Mouse (Mus musculus) c-Kit-positive CD71-negative TER-119-negative erythroid progenitor cells, embryonic 14.5 days (primary cell): ENCODE results near the gene Zfp362.

ENCODE experiments used
- DNase-seq: peaks from one replicate; pipeline ENCODE4 v3.0.0-alpha.2; 2013; ENCODE audit warnings: low read depth

Zfp362 gene

DNA sequence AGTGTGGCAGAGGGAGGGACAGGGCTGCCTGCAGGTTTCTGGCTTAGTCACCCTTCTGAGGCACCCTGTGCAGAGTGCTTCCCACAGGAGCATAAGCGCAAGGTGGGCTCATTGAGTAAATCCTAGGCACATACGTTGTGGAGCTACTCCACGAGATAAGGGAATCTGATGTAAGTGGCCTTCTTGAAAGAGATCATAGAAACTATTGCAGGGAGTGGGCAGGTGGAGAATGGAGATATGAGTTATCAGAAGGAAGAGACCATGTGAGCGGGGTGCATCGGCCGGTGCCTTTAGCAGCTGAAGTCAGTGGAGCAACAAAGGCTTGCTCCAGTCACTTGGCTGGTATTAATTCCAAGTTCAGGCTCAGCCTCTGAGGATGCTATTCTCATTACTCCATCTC is 45.8 kb downstream of the Zfp362 start:
- no peak for DNase-seq

DNA sequence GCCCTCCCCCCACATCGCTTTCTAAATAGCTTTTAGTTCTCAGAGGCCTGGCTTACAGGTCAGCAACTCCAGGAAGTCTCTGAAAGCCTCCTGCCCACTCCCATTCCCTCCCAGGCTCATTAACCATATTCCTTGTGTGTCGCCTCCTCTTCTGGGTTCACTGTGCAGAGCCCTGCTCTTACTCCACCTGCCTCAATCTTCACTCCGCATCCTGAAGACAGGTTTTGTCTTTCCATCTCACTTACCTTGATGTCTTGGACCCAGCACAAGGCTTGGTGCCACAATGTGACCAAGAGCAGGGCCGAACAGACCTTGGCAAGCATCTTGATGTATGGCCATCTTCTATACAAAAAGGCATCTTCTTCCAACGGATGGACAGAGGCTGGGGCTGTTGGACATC is 46.6 kb downstream of the Zfp362 start:
- no peak for DNase-seq

DNA sequence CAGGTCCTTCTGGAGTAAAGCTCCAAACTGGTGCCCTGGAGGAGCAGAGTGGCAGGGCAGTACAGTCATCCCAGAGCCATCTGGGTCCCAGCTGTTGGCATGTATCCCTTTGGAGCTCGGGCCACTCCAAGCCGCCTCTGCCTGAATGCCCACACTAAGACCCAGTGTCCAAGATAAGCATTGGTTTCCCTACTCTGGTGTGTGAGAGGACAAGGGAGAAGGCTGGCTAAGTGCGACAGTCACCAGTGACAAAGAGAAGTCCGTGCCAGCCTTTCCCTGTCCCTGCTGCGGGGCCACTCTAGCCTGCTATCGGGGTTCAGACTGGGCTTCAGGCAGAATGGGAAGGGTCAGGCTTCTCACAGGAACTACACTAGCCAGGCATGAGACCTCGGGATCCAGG is 49.9 kb downstream of the Zfp362 start:
- no peak for DNase-seq

DNA sequence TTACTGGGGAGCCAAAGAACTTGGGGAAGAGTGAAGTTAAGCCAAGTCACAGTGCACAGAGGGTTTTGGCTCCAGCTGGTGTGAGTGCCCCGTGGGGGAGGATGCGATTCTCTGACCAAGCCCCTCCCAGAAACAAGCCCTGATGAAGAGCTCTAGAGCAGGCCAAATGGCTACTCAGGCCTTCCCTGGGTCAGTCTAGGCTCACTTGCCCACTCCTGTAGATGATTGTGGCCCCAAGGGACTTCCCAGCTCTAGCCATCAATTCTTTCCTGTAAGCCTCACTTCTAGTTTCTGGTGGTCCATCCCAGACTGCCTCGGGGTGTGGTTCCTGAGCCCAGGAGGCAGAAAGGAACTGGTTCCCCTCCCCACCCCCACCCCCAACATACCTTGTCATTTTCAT is 50.8 kb downstream of the Zfp362 start, which contains the start of gene A3galt2:
Gene A3galt2, plus strand, starts transcription at position 301 of the 400 bp plus-strand sequence.
- no peak for DNase-seq

DNA sequence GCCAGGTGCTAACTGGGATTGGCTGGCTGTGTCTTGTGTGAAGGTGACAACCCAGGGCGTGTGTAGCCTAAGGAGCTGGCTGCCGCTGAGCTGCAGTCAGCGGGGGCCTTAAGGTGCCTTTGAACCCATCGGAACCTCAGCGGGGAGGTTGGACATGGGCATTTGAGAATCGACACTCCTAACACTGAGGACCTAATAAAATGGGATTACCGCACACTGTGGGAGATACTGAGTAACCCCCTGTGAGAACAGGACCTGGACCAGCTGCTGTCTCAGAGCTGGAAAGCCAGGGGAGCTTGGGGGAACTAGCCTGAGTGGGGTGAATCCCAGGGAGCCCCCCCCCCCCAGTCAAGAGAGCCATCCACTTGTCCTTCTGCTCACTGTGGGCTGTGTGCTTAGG is 52.3 kb downstream of the Zfp362 start:
- DNase-seq = no peak

DNA sequence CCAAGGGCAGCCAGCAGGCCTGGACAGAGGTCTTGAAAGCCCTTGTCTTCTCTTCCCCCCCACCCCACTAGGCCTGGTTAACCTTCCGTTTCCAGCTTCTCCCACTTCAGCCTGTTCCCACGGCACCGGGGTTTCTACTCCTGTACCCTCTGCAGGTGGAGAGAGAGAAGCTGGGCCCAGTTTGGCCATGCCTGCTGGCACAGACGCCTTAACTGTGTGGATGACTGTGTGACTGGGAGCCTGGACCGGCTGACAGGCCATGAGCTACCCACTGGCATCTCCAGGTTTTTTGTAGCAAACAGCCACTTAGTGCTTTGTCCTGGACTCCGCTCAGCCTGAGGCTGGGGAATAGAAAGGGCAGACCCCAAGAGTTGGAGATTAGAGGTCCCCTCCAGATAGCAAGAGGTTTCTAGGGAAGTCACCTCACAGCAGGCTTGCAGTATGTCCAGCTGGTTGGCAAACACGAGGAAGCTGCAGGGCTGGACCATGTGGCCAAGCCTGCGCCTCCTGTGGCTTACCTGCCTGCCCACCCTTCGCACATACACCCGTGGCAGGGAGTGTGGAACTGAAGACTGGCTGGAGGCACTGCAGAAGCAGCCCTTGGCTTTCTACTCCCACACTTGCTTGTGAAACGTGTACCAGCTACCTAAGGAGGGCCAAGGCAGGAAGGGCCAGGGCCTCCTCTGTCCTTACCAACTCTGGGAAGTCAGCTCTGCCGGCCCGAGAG is 53.7 kb downstream of the Zfp362 start:
- no peak for DNase-seq

DNA sequence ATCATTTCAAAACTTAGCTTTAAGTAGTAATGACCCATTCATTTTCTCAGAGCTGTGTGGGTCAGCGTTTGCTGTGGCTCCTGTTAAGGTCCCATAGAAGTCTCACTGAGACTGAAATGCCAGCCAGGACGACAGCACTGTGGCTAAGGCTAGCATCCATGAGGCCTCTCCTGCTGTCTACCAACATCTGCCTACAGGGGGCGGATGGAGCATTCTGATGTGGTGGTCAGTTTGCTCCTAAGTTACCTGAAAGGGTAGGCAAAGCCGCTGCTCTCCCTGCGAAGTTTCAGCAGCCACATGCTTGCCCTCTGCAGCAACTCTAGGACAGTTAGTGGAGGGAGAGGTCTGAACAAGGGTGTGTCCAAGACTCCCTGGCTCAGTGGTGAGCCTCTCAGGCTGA is 54.8 kb downstream of the Zfp362 start:
- no peak for DNase-seq

DNA sequence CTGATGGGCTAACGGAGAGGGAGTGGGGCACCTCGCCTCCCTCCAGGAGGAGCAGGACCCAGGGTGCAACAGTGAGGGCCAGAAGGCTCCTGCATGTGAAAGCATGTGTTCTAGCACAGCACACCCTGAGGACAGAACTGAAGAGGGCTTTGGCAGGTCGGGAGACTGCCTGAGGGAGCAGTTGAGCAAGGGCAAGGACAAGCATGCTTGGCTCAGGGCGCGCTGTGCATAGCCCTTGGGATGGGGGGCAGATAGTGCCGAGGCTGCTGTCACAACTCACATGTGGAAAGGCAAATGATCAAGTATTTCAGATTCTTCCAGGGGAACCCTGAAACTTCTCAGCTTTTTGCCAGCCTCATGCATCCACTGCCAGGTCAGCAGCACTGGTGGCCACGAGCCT is 57.5 kb downstream of the Zfp362 start:
- DNase-seq = no peak

DNA sequence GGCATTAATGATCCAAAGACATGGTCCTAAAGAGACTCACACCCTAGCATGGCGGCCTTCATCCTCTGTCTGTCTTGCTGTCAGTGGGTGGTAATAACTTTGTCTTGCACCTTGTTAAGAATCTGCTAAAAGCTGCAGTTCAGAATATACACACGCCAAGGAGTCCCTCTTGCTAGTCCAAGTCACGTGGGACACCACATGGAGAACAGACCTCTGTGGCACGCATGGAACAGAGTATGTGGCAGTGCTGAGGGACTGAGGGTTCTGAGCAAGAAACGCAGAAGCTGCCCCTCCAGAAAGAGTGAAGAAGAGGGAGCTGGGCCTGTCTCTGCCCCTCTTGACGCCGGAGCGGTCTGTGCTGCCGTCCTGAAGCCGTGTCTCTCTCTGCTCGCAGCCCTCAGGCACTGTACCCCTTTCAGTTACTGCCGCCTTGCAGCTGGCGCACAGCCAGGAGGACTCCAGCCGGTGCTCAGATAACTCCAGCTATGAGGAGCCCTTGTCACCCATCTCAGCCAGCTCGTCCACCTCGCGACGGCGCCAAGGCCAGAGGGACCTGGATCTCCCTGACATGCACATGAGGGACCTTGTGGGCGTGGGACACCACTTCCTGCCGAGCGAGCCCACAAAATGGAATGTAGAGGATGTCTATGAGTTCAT is 58.1 kb downstream of the Zfp362 start:
- DNase-seq = no peak

DNA sequence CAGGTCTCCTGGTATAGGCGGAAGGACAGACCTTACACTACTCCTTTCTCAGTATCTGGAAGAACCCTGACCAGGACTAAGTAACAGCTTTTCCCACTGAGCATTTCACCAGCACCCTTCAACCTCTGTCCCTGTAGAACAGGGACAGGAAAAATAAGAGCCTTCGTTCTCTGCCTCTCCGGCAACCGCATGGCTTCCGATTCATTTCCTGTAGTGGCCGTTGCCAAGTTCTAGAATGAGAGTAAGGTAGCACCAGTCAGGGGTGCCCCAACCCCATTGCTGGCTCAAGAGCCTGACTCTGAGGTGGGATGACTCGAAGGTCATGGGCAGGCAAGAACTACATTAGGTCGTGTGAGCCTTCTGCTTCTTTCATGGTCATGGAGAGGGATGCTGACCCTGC is 60.7 kb downstream of the Zfp362 start:
- DNase-seq = no peak

DNA sequence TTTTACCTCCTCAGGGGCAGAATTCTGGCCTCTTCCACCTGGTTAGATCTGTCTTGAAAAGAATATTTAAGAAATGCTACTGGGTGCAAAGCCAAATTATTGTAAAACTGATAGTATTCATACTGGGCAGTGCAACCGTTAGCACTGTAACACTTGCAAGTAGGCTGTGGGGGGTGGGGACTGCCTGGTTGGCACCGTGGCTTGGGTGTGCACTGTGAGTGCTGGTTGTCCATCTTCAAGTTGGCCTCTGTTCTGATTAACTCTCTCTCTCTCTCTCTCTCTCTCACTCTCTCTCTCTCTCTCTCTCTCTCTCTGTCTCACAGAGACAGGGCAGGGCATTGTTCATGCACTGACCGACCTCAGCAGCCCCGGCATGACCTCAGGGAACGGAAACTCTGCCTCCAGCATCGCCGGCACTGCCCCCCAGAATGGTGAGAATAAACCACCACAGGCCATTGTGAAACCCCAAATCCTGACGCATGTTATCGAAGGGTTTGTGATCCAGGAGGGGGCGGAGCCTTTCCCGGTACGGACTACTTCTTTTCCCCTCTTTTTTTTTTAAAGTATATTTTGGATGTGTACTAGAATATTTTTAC is 62.7 kb downstream of the Zfp362 start:
- no peak for DNase-seq

DNA sequence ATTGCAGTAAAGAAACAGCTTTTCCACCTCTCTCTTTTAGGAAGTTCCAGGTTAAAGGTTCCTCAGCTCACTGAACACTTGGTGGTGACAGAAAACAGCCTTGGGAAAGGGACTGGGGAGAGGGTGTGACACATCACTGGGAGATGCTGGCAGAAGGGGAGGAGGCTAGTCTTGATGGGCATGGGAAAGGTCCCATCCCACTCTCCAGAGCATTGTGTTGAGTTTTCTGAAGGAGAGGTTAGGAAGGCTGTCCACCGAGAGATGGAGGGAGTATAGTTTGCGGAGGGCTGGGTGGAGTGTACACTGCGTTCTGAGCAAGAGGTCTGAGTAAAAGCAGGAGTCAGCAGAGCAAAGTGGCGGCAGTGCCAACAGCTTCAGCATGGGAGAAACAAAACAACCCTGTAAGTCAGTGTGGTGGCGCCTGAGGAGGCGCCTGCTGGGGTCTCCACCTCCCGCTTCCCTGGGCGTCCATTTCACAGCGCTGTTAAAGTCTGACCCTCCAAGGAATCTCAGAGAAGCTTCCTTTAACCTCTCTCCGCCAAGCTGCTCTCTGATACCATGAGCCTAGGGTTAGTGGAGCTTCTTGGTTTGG is 63.4 kb downstream of the Zfp362 start:
- no peak for DNase-seq

DNA sequence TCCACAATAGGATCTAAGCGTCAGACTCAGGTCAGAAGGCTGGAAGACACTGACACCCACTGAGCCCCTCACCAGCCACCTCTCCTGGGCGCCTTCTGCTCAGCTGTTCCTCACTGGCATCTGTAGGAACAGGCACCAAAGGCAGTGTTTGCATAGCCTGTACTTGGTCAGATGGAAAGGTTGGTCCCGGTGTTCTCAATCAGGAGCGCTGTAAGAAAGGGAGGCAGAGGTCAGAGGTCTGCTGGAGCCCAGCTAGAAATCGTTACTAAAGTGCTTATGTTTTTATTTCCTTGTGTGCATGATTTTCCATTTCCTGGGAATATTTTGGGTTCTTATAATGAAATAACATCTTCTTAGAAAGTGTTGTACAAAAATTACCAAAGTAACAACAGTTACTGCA is 63.9 kb downstream of the Zfp362 start:
- DNase-seq = no peak

DNA sequence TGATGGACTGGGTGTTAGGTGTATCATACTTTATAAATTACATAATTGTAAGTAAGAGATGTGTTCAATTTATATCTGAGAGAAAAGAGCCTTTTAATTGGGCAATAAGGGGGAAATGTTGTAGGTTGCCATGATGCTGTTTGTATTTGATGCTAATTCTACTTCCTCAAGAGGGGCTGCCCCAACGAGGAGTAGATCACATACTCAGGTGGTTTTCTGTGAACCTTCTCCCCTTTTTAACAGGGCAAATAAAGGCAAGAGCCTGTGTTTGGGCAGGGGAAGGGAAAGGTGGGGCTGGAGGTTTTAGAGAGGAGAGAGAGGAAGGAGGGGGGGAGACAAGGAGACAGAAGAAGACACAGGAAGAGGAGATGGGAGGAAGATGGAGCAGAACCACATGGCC is 65.0 kb downstream of the Zfp362 start:
- no peak for DNase-seq

DNA sequence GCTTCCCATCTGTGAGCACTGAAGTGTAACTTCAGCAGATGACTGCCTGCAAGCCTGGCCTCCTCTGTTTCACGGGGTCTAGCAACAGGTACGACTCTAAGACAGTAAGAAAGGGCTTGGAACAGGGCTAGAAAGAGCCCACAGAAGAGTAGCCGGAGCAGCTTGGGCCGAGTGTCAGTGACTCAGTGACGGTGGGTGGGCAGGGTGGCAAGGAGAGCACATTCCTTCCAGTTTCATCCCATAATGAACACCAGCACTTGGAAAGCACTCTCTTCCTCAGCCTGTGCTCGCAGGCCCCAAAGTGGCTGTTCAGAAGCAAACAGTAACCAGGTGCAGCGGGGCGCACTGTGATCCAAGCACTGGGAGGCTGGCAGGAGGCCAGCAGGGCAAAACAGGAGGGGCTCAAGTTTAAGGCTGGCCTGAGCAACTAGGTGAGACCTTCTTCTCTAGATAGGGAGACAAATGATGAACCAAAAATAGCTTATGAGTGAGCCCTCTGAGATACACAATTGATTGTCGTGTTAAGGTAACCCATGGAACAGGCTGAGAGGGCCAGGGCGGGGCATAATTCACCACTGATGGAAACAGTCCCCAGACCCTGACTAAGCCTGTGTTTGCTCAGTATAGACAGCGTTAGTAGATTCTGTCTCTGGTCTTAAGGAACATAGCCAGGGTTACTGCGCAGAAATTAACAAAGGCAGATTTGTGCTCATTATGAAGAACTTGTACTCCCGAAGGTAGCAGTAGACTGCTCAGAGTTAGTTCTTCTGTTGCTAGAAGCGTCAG is 67.8 kb downstream of the Zfp362 start:
- DNase-seq = no peak

DNA sequence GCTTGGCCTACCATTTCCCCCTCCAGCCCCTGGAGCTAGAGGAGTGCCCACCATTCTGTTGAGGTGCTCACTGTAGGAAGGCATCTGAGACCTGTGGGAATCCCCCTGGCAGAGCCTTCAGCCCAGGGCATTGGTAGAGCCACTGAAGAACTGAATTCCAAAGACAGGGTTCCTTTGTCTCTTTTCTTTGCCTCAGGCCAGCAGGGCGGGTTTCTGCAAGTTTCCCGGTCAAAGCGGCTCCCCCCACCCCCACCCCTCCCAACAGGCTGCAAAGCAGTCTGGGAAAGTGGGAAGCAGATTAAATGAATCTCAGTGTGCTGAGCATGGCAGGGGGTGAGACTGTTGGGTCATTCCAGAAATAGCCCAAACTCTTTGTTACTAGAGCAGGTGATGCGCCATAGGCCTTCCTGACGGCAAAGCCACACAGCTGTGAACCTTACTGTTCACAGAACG is 68.7 kb downstream of the Zfp362 start:
- no peak for DNase-seq

DNA sequence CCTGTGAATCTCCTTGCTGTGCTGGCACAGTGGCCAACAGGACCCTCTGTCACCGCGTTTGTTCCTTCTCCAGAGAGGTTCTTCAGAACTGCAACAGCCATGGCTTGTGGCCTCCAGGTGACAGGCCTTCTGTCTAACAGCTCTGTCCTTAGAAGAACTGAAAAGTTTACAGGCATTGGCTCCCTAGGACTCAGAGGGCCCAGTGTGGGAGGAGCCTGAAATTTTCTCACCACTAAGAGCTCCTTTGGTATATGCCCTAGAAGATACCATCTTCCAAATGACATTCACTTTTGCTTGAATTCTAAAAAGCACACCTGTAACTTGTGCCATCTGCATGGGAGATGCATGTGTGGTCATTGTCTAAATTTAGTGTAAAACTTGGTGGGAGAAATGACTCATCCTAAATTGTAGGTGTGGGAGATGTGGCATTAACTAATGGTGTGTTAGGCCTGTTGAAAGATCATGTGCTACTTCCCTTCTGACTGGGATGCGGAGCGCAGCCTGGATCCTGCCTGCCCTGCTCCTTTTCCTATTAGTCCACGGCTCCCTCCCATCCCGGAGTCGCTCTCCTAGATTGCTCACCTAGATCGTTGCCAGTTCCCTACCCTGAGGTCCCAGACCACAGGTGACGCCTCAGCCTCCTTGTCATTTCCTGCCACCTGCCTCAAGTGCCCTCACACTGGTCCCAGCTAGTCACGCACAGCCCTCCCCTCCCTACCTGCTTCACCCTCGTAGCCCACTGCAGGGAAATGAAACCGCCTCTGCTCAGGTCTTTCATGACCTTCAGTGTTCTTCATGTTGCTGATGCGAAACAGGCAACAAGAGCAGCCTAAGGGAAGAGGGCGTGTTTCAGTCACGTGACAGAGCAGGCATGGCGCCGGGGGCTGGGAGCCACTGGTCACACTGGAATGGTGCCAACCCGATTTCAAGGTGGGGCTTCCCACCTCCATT is 70.8 kb downstream of the Zfp362 start:
- no peak for DNase-seq

DNA sequence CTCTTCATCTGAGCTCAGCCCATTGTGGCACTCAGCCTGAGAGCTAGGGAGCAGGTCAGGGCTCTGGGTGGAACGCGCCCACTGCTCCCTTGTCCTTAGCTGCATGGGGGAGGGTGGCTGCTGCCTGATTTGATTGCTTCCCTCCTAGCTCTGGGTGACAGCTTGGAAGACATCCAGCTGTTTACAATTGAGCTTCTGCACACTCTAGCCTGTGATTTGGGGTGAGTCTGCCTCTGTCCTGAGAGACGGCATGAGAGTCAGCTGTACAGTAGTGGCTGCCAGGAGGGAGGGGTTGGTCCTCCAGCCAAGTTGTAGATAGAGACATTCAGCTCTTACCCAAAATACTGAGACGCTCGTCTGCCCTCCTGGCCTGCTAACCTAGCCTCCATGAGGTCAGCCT is 71.6 kb downstream of the Zfp362 start:
- no peak for DNase-seq

DNA sequence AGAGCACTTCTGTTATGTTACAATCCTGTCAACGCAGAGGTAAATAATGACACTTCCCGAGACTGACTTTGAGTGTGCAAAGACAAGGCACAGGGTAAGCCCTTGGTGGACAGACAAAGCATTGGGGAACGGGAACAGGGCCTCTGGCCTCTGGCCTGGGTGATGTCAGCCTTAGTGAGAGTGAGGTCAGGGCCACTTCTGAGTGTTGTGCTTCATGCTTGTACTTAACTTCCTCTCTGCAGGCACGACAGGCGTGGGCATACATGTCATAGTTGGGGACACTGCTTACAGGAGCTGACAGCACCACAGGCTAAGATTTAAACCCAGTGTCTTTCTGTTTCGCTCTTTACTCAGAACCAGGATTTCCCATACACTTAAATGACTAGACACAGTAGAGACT is 72.3 kb downstream of the Zfp362 start:
- no peak for DNase-seq

DNA sequence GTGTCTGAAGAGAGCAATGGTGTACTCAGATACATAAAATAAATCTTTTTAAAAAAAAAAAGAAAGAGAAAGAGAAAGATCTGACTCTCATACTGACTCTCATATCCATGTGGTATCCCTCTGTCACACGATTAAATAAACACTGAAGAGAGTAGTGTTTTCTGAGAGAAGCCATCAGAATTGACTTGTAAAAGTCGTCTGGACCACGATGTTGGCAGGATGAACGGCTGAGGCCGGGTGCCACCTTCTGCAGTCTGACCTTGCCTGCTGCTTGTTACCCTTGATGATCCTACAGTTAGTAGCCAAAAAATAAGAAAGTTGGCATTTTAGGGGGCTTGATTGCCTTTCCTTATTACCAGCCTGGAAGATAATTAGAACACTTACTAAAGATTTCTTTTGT is 73.1 kb downstream of the Zfp362 start:
- no peak for DNase-seq

DNA sequence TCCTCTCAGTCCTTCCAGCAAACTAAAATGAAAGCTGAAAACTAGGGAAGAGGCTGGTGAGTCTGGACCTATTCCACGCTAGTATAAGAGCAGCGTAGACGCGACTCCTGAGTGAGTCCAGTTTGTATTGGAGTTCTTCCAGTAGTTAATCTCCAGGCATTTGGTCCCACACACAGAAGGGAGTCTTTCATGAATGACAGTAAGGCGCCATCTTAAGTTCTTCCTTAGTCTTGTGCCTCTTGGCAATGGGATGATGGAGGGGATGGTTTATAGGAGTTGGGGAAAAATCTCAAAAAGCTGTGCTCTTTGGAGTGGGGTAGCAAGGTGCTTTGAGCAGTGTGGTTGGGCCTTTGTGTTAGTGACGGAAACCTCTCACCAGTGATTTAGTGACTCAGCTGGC is 75.6 kb downstream of the Zfp362 start:
- no peak for DNase-seq
